Mouse (Mus musculus) ES-Bruce4 (cell line): ENCODE results near the gene Bmp3.
A peak's percentile ranks its signal among the peaks of the same experiment; 100 is the strongest.

Experiments used
- CTCF ChIP-seq: IDR thresholded peaks from one replicate; pipeline ENCODE4 v1.8.1; 2011; ENCODE audit warnings: low read depth, low read length
- EP300 ChIP-seq: IDR thresholded peaks from 2 replicates; pipeline ENCODE4 v1.6.1; 2011; ENCODE audit warnings: low read depth, low read length; ENCODE audit not compliant: insufficient read depth
- POLR2A ChIP-seq: IDR thresholded peaks from one replicate; pipeline ENCODE4 v1.8.1; 2011; ENCODE audit warnings: low read length; ENCODE audit not compliant: insufficient read depth

DNA sequence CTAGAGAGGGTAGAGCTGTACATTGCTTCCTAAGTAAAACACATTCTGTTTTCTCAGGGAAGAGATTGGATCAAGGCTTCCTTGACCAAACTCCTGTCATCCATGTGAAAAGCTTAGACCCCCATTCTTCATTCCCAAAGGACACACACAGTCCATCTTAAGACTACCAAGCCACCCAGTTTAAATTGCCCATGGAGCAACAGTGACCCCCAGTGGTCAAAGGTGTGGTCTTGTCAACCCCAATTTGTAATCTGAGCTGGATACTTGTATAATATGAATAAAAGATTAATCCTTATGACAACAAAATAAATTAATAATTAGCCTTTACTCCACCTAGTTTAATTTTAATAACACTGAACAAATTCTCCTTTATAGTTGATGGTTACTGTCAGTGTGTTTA, 24.7 kb downstream of the Bmp3 start:
- peak; percentile 1 for TF ChIP-seq CTCF
- TF ChIP-seq POLR2A: no peak
- no peak for TF ChIP-seq EP300
